ENCODE assay signal across 22 mouse cellular contexts in genomic region chr12:30226247-30226646, GRCm38 (mm10).
"Had no signal": no experiment of that assay in that cellular context is flagged by ENCODE, and none has a peak within 500 bp of the region (broad histone marks: within the 10 kb centered on the region; RNA-seq: fewer than 3 reads in every experiment).

No protein-coding gene starts in this region.

- H3K27me3 ChIP-seq: liver, embryonic 12.5 days; liver, embryonic 15.5 days; lung, embryonic 15.5 days; megakaryocyte, embryonic 14.5 days; midbrain, embryonic 13.5 days had no signal

- DNase-seq: kidney, adult 11 months; kidney, adult 8-10 months; kidney, postnatal 25 days; layer of hippocampus, adult 9-11 months; liver; lung, adult 18-20 months; lung, postnatal 10 days; lung, postnatal 36 days; thymus, adult 18-20 months; thymus, postnatal 36 days had no signal

- H3K36me3 ChIP-seq: limb, embryonic 10.5 days; limb, embryonic 13.5 days; liver, embryonic 12.5 days; liver, embryonic 15.5 days; lung, embryonic 15.5 days; midbrain, embryonic 10.5 days; midbrain, embryonic 13.5 days had no signal

- ATAC-seq: liver, embryonic 12.5 days; midbrain, embryonic 13.5 days; midbrain, embryonic 16.5 days had no signal

- H3K27ac ChIP-seq: kidney, postnatal 0 days; layer of hippocampus, adult 2 months; limb, embryonic 10.5 days; limb, embryonic 13.5 days; liver, embryonic 12.5 days; liver, embryonic 15.5 days; lung, embryonic 15.5 days; midbrain, embryonic 10.5 days; midbrain, embryonic 13.5 days had no signal

- H3K4me1 ChIP-seq: limb, embryonic 10.5 days; limb, embryonic 13.5 days; liver, embryonic 12.5 days; liver, embryonic 15.5 days; lung, embryonic 15.5 days; megakaryocyte, embryonic 14.5 days; midbrain, embryonic 10.5 days; midbrain, embryonic 13.5 days had no signal

- H3K4me3 ChIP-seq: layer of hippocampus, adult 2 months; limb, embryonic 10.5 days; limb, embryonic 13.5 days; liver, embryonic 12.5 days; liver, embryonic 15.5 days; lung, embryonic 15.5 days; megakaryocyte, embryonic 14.5 days; midbrain, embryonic 10.5 days; midbrain, embryonic 13.5 days; myocyte had no signal

- H3K9ac ChIP-seq: limb, embryonic 13.5 days; liver, embryonic 12.5 days; liver, embryonic 15.5 days; lung, embryonic 15.5 days; midbrain, embryonic 13.5 days had no signal

- H3K4me2 ChIP-seq: limb, embryonic 13.5 days; liver, embryonic 12.5 days; liver, embryonic 15.5 days; lung, embryonic 15.5 days; midbrain, embryonic 13.5 days had no signal

- H3K9me3 ChIP-seq: limb, embryonic 10.5 days; limb, embryonic 13.5 days; liver, embryonic 12.5 days; liver, embryonic 15.5 days; lung, embryonic 15.5 days; midbrain, embryonic 10.5 days; midbrain, embryonic 13.5 days had no signal
